In the genomic region with DNA sequence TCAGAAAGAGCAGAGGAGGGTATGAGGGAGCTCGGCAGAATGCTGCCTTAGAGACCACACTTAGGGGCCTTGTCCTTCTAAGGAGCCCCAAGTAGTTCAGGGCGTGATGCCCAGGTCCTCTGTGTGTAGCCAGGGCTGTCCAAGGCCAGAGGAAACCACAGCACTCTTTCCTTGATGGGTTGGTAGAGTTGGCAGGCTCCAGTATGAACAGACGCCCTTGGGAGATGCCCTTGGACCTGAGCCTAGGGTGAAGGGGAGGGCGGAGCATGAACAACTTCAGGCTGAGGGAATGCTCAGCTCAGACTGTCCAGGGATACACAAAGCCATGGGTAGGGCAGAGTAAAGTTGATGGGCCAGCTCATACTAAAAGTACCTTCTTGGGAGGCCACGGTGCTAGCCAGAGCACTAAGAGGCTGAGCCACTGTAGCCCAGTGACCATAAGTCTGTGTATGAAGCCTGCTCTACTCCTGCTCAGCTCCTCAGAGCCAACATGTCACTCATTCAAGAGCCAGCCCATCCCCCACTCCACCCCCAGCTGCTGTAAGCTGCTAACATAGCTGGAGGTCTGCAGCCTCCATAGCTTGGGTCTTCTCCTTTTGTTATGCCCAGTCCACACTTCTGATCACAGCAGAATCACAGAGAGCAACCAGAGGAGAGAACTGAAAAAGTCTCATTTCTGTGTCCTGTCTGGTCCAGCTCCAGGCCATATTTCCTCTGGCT, we compare ENCODE assay signal across 11 mouse cellular contexts. TPM values are rescaled to one million over a fixed set of nuclear protein-coding genes. Genes with fewer than 3 reads are reported as not detected.
DNase-seq lines count a peak whose midpoint lies in the region; ATAC-seq lines count a peak whose summit lies in the region.
"Had no signal": no experiment of that assay in that cellular context is flagged by ENCODE, and none has a peak within 500 bp of the region (broad histone marks: within the 10 kb centered on the region; RNA-seq: fewer than 3 reads in every experiment).

No protein-coding gene starts in this region.

- 0 out of 2 replicates have a peak overlapping the region, but pooled peaks have one; percentile 22 for H3K27ac ChIP-seq in limb, embryonic 15.5 days

- peaks cover 42% of the 10 kb centered on the region for H3K4me1 ChIP-seq in limb, embryonic 15.5 days

- no peak for ATAC-seq in limb, embryonic 15.5 days (ENCODE audit: insufficient number of reproducible peaks, low FRiP score, low TSS enrichment, low read depth)
- ATAC-seq: Patski had no signal

- H3K4me3 ChIP-seq in limb, embryonic 15.5 days, result no peak overlapping the region

- no peak overlapping the region for H3K9ac ChIP-seq in limb, embryonic 15.5 days

- 77% methylated on average over 5 of the region's 5 CpGs for WGBS in limb, embryonic 15.5 days

- no peaks in the 10 kb centered on the region for H3K36me3 ChIP-seq in limb, embryonic 15.5 days

- no peaks in the 10 kb centered on the region for H3K9me3 ChIP-seq in limb, embryonic 15.5 days

- no peak overlapping the region for H3K4me2 ChIP-seq in limb, embryonic 15.5 days

- DNase-seq in cerebellum, adult 11-12 months, result peak; percentile 69
- no peak for DNase-seq in cerebellum, adult 11 months
- DNase-seq in lung, postnatal 25 days (ENCODE audit: low spot score), result peak; percentile 66
- no peak for DNase-seq in lung, postnatal 4 days
- peak; percentile 87 to 90 for DNase-seq in adrenal gland, postnatal 36 days
- DNase-seq in embryo, embryonic 9.5 days (ENCODE audit: extremely low spot score), result no peak
- no peak for DNase-seq in urinary bladder, postnatal 10 days (ENCODE audit: low spot score)
- DNase-seq: liver had no signal

- H3K27me3 ChIP-seq in limb, embryonic 15.5 days, result no peaks in the 10 kb centered on the region
- H3K27me3 ChIP-seq: Patski had no signal

RNA-seq across cellular contexts. Expression of gene Pdlim4, which starts 3.1 kb away (rescaled TPM):
- total RNA-seq in adrenal gland, postnatal 36 days (2021), result 10 to 100 TPM in 1 of 2 experiments, 1 to 10 TPM in 1; 6.5 to 29.5 TPM
- 125 and 136 TPM in 2 replicates for polyA plus RNA-seq in limb, embryonic 15.5 days (2015; fragmentation: Nextera tagmentation; extraction: Ambion mirVana)

RNA-seq across cellular contexts. Expression of gene P4ha2, which starts 28.0 kb away (rescaled TPM):
- total RNA-seq in adrenal gland, postnatal 36 days (2021), result 10 to 100 TPM; 29.2 to 41.5 TPM
- polyA plus RNA-seq in limb, embryonic 15.5 days (2015; fragmentation: Nextera tagmentation; extraction: Ambion mirVana), result 132 and 149 TPM in 2 replicates
- total RNA-seq: granulocyte monocyte progenitor cell, adult 5-6 weeks had no signal

RNA-seq across cellular contexts. Expression of gene Slc22a4, which starts 44.0 kb away (rescaled TPM):
- 1 to 10 TPM; 4.3 to 8.2 TPM for total RNA-seq in adrenal gland, postnatal 36 days (2021)
- polyA plus RNA-seq in limb, embryonic 15.5 days (2015; fragmentation: Nextera tagmentation; extraction: Ambion mirVana), result 6.9 and 7.9 TPM in 2 replicates

Comparison
In these comparisons a context has a peak if more than half of its experiments do, and no peak if none do; other contexts are left out.
1. DNase-seq: peak in cerebellum, adult 11-12 months (single experiment), lung, postnatal 25 days (single experiment) and adrenal gland, postnatal 36 days (2 of 2); none in cerebellum, adult 11 months (single experiment), lung, postnatal 4 days (0 of 2), embryo, embryonic 9.5 days (single experiment) and urinary bladder, postnatal 10 days (single experiment).